Mouse (Mus musculus) intestine, postnatal 0 days (tissue): ENCODE results near the gene Txndc16. TPM values are rescaled to one million over a fixed set of nuclear protein-coding genes. Genes with fewer than 3 reads are reported as not detected.

ENCODE experiments used
- ATAC-seq: fragments of 200-750 bp; cut with Nextera tagmentation; 2 replicates; pipeline ENCODE4 v1.8.0; 2017; ENCODE audit warnings: mild to moderate bottlenecking, moderate TSS enrichment, moderate library complexity
- H3K27ac ChIP-seq: fragments of 300-500 bp; sonication (generic); 2 replicates; pipeline ENCODE4 v1.5.1; 2014; ENCODE audit warnings: mild to moderate bottlenecking, low read depth, low read length, moderate library complexity
- H3K27me3 ChIP-seq: fragments of 300-500 bp; sonication (generic); replicated peaks from 2 replicates; pipeline ENCODE4 v1.6.1; 2014; ENCODE audit warnings: low read length, mixed read lengths; ENCODE audit not compliant: control insufficient read depth, insufficient read depth
- H3K36me3 ChIP-seq: fragments of 300-500 bp; sonication (generic); 2 replicates; pipeline ENCODE4 v1.6.1; 2014; ENCODE audit warnings: mild to moderate bottlenecking, moderate library complexity; ENCODE audit not compliant: control insufficient read depth, insufficient read depth
- H3K4me1 ChIP-seq: fragments of 300-500 bp; sonication (generic); replicated peaks from 2 replicates; pipeline ENCODE4 v1.6.1; 2014; ENCODE audit warnings: antibody characterized with exemption, low read length, mixed read lengths; ENCODE audit not compliant: control insufficient read depth, insufficient read depth
- H3K4me2 ChIP-seq: fragments of 300-500 bp; sonication (generic); replicated peaks from 2 replicates; pipeline ENCODE4 v1.6.1; 2014; ENCODE audit warnings: low read depth, mild to moderate bottlenecking, moderate library complexity
- H3K4me3 ChIP-seq: fragments of 300-500 bp; sonication (generic); 2 replicates; pipeline ENCODE4 v1.5.1; 2014; ENCODE audit warnings: low read depth, low read length
- H3K9ac ChIP-seq: fragments of 300-500 bp; sonication (generic); 2 replicates; pipeline ENCODE4 v1.6.1; 2014; ENCODE audit warnings: mild to moderate bottlenecking, low read depth, low read length
- H3K9me3 ChIP-seq: fragments of 300-500 bp; sonication (generic); 2 replicates; pipeline ENCODE4 v1.6.1; 2016; ENCODE audit warnings: mixed run types; ENCODE audit not compliant: control insufficient read depth
- CTCF ChIP-seq: sonication (generic); IDR thresholded peaks from 2 replicates; pipeline ENCODE4 v1.5.1; 2016; ENCODE audit warnings: low read depth, mild to moderate bottlenecking, control low read depth, antibody characterized with exemption, moderate library complexity
- WGBS: fragments of 180-500 bp; shearing (Covaris S2); extraction: QIAGEN DNeasy Blood & Tissue Kit; methylation state at CpG from one replicate; pipeline ENCODE4 v1.1.7; 2014; 5-methylcytosine and 5-hydroxymethylcytosine counted together
- polyA plus RNA-seq: library from polyadenylated mRNA; unstranded; fragments of >200 nt; fragmentation: Nextera tagmentation; extraction: Ambion mirVana; gene quantifications from 2 replicates; pipeline ENCODE4 v1.2.1, GENCODE M21; 2015

The Txndc16 gene
- polyA plus RNA-seq, 1 experiment from 2014 or later: 4.2 TPM

DNA sequence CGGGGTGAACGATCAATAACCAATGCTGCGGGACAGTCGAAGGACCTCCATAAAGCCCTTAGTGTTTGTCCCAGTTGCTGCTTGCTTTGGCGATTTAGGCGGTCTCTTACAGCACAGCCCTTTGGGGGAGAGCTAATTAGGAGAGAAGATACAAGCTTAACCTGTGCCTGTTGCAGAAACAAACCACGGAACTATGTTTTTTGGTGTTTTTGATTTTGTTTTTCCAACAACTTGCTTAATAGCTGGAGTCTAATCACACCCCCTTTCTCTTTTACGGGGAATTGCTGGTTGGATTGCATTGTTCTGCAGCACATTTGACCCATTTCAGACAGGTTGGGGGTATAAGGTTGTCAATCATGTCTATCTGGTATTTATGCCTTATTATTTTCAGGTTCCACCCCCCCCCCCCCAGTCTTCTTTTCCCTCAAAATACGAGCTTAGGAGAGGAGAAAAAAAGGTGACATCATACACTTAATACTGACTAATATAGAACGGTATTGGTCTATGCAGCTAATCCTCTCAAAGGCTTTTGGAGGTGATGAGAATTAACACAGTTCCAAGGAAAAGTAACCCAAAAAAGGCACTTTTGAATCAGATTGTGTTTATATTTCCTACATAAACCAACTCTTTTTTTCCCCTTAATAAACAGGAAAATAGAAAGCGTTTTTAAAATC is 966 bp upstream of the Txndc16 start:
- Histone ChIP-seq H3K27ac (no peak overlapping the region), H3K9me3 (no peaks in the 10 kb centered on the region), H3K4me2 (peak overlapping the region; percentile 100), H3K4me3 (peak overlapping the region; percentile 76), H3K36me3 (no peaks in the 10 kb centered on the region), H3K4me1 (no peaks in the 10 kb centered on the region), H3K27me3 (no peaks in the 10 kb centered on the region), H3K9ac (peak overlapping the region; percentile 80; the same call in 1 of the 2 replicates)
- peak; percentile 34; the same call in 1 of the 2 replicates for TF ChIP-seq CTCF
- no peak for ATAC-seq
- WGBS: 10% methylated on average over 11 of the region's 11 CpGs

DNA sequence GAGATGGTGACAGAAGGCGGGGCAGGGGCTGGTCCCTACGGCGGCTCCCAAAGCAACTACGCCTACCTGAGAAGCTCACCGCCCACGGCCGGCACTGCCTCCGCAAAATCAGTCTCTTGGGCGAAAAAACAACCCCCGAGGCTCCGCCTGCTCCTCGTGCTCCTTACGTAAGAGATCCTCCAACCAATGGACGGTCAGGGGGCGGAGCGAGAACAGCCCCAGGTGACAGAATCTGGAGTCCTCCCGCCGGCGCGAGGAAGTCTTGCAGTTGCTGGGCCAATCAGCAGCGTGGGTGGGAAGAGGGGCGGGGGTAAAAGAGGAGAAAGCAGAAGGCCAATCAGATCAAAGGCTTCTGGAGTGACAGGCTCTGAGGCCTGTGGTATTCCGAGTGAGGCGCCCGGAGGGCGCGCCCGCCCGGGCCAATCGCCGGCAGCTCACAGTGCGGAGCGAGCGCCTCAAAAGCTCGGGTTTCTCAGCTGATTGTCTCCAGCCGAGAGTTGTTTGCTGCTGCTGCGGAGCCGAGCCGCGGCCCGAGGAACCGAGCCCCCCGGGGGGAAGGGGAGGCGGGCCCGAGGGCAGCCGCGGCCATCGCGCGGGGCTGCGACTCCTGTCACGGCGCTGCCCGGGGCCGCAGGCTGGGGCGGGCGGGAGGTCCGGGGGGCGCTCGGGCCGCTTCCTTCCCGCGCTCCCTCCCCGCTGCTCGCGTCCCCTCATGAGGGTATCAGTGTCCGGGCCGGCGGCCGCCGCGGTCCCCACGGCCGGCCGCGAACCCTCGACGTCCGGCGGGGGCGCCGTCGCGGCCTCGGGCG is 643 bp downstream of the Txndc16 start, which contains the start of gene Gpr137c:
TSS of gene Gpr137c (plus strand) at position 437 of the 809 bp plus-strand sequence.
- Histone ChIP-seq H3K36me3 (no peaks in the 10 kb centered on the region), H3K9me3 (no peaks in the 10 kb centered on the region), H3K4me1 (no peaks in the 10 kb centered on the region), H3K4me2 (peak within 1 kb of the TSS; percentile 100), H3K27me3 (no peaks in the 10 kb centered on the region), H3K27ac (peak within 1 kb of the TSS; percentile 80), H3K9ac (peak within 1 kb of the TSS; percentile 80), H3K4me3 (peak within 1 kb of the TSS; percentile 76)
- under 1% methylated on average over 77 of the region's 86 CpGs for WGBS
- ATAC-seq: peak; percentile 99
- TF ChIP-seq CTCF: no peak

DNA sequence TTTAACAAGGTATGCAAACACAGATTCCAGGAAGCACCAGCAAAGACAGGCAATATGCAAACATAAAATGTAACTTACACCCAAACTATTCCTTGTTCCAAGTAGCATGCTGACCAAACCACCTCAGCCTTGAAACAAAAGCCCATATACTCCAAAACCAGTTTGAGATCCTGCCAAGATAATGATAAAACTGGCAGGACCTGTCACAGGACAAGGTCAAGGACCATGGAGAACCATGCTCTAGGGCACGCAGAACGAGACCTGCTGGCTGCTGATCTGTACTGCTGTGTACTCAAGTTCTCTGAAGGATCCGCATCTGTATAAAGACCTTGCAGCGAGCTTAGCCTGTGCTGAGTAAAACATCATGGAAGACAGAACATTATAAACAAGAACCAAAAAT is 2.4 kb downstream of the Txndc16 start:
- H3K27me3 ChIP-seq: no peaks in the 10 kb centered on the region
- no peak overlapping the region for H3K9ac ChIP-seq
- no peak overlapping the region for H3K4me3 ChIP-seq
- H3K27ac ChIP-seq: no peak overlapping the region
- WGBS: 79% methylated on average over 4 of the region's 4 CpGs
- no peak for TF ChIP-seq CTCF
- no peak for ATAC-seq
- H3K9me3 ChIP-seq: no peaks in the 10 kb centered on the region
- H3K4me2 ChIP-seq: no peak overlapping the region
- no peaks in the 10 kb centered on the region for H3K36me3 ChIP-seq
- H3K4me1 ChIP-seq: no peaks in the 10 kb centered on the region

DNA sequence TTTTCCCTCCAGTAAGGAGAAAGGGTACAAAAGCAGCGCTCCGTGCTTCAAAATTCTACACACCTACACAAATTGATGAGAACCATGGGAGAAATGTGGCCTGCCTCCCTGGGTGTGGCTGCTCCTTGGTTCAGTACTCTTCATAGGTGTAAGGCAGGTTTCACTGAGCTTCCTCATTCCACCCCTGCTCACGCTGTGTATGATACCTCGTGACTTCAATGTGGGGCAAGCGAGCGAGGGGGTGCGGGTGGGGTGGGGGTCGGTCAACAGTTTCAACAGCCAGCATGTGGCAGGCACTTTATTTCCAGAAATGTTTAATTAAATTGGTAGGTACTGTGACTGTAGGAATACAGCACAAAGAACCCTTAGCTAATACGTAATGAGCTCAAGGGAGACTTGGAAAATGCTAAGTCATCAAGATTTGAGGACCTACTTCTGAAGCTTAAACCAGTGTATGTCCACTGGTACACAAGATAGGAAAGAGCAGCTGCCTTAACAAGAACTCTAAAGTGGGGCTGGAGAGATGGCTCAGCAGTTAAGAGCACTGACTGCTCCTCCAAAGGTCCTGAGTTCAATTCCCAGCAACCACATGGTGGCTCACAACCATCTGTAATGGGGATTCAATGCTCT is 3.3 kb downstream of the Txndc16 start:
- H3K27me3 ChIP-seq: no peaks in the 10 kb centered on the region
- ATAC-seq: no peak
- no peak for TF ChIP-seq CTCF

DNA sequence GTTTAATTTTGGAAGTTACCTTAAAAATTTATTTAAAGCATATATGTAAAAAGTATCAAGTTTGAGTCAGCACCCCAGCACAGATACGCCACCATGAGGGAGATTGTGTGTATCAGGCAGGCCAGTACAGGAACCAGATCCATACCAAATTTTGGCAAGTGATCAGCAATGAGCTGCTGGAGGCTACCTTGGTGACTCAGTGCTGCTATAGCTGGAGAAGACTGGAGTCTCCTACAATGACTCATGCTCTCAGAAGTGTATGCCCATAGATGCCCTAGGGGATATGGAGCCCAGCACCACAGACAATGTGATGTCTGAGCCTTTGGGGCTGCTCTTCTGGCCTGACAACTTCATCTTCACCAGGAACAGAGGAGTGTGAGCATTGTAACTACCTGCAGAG is 8.7 kb downstream of the Txndc16 start:
- H3K27ac ChIP-seq: no peak overlapping the region
- no peak overlapping the region for H3K4me2 ChIP-seq
- no peak for ATAC-seq
- H3K27me3 ChIP-seq: no peaks in the 10 kb centered on the region
- 92% methylated on average over 1 of the region's 1 CpGs for WGBS
- no peaks in the 10 kb centered on the region for H3K9me3 ChIP-seq
- H3K9ac ChIP-seq: no peak overlapping the region
- no peak overlapping the region for H3K4me3 ChIP-seq
- no peak for TF ChIP-seq CTCF
- peaks cover 5% of the 10 kb centered on the region; the same call in 1 of the 2 replicates for H3K36me3 ChIP-seq
- H3K4me1 ChIP-seq: no peaks in the 10 kb centered on the region

More for the DNA sequence above, 3.3 kb downstream of the Txndc16 start:
- Histone ChIP-seq H3K27ac (no peak overlapping the region), H3K9me3 (no peaks in the 10 kb centered on the region), H3K4me2 (no peak overlapping the region), H3K4me3 (no peak overlapping the region), H3K9ac (no peak overlapping the region), H3K36me3 (no peaks in the 10 kb centered on the region; the same call in 1 of the 2 replicates), H3K4me1 (no peaks in the 10 kb centered on the region)
- WGBS: 78% methylated on average over 9 of the region's 9 CpGs

DNA sequence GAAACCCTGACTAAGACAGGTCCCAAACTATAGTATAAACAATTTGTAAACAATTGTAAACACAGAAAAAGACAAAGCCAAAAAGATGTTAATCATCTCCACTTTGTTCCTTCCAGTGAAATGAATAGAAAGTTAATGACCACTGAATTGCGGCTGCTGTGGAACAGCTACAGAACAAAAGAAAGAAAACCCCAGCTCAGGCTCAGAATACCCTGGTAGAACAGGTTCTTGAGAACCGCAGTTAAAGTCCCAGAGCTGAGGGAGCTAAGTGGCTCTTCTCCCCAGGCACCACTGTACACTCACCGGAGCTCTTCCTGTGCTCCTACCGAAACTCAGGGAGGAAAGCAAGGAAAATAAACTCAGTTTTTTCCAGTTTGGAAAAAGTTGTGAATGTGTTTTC is 9.4 kb downstream of the Txndc16 start:
- no peak for ATAC-seq
- H3K9me3 ChIP-seq: no peaks in the 10 kb centered on the region
- no peak overlapping the region for H3K27ac ChIP-seq
- no peak for TF ChIP-seq CTCF
- peaks cover 5% of the 10 kb centered on the region; the same call in 1 of the 2 replicates for H3K36me3 ChIP-seq
- no peak overlapping the region for H3K4me3 ChIP-seq
- H3K27me3 ChIP-seq: no peaks in the 10 kb centered on the region
- no peaks in the 10 kb centered on the region for H3K4me1 ChIP-seq
- no peak overlapping the region for H3K9ac ChIP-seq
- no peak overlapping the region for H3K4me2 ChIP-seq
- 63% methylated on average over 4 of the region's 4 CpGs for WGBS
